In the genomic region with DNA sequence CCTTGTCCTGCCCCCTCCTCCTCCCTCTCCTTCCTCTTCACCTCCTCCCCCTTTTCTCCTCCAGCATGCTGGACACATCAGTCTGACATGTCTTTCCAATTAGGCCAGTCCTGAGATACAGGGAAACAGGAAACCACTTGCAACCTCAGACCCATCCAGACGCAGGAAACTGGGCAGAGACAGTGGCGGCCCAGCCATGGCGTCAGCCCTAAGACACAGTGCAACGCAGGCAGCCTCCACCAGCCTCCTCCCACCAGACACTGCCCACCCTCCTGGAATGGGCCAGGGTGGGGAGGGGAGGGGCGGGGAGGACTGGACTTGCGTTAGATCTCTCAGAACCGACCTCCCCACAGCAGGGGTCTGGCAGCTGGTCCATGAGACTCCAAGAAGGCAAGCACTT, we compare ENCODE assay signal across 13 mouse cellular contexts.
DNase-seq lines count a peak whose midpoint lies in the region; ATAC-seq and TF ChIP-seq lines count a peak whose summit lies in the region.
"Had no signal": no experiment of that assay in that cellular context is flagged by ENCODE, and none has a peak within 500 bp of the region (broad histone marks: within the 10 kb centered on the region; RNA-seq: fewer than 3 reads in every experiment).

No protein-coding gene starts in this region.

- TF ChIP-seq EP300 in lung, postnatal 0 days (IDR thresholded peaks at IDR 0.05): no peak

- TF ChIP-seq CTCF in lung, postnatal 0 days (IDR thresholded peaks at IDR 0.05): no peak

- no peak overlapping the region for H3K9ac ChIP-seq in lung, postnatal 0 days (replicated peaks; ENCODE audit: low read depth)
- H3K9ac ChIP-seq in embryonic facial prominence, embryonic 13.5 days: no peak overlapping the region
- H3K9ac ChIP-seq: forebrain, embryonic 15.5 days; neural tube, embryonic 12.5 days had no signal

- no peaks in the 10 kb centered on the region for H3K27me3 ChIP-seq in lung, postnatal 0 days (replicated peaks; ENCODE audit: insufficient read depth, low read length)
- H3K27me3 ChIP-seq in embryonic facial prominence, embryonic 13.5 days: no peaks in the 10 kb centered on the region
- H3K27me3 ChIP-seq: forebrain, embryonic 15.5 days; neural tube, embryonic 12.5 days had no signal

- no peaks in the 10 kb centered on the region for H3K36me3 ChIP-seq in lung, postnatal 0 days (ENCODE audit: insufficient read depth, low read length)
- H3K36me3 ChIP-seq in embryonic facial prominence, embryonic 13.5 days: no peaks in the 10 kb centered on the region
- H3K36me3 ChIP-seq: forebrain, embryonic 15.5 days; neural tube, embryonic 12.5 days had no signal

- H3K4me2 ChIP-seq in lung, postnatal 0 days (replicated peaks; ENCODE audit: low read depth, low read length): no peak overlapping the region
- no peak overlapping the region for H3K4me2 ChIP-seq in embryonic facial prominence, embryonic 13.5 days
- H3K4me2 ChIP-seq: forebrain, embryonic 15.5 days; neural tube, embryonic 12.5 days had no signal

- 14% methylated on average over 6 of the region's 7 CpGs for WGBS in lung, postnatal 0 days
- WGBS in embryonic facial prominence, embryonic 13.5 days: 17% methylated on average over 7 of the region's 7 CpGs

- H3K27ac ChIP-seq in lung, postnatal 0 days (ENCODE audit: low read length): no peak overlapping the region
- peak overlapping the region; percentile 40; the same call in 1 of the 2 replicates for H3K27ac ChIP-seq in embryonic facial prominence, embryonic 13.5 days
- H3K27ac ChIP-seq: forebrain, embryonic 15.5 days; neural tube, embryonic 12.5 days had no signal

- H3K4me3 ChIP-seq in lung, postnatal 0 days (ENCODE audit: low read depth, low read length): no peak overlapping the region
- no peak overlapping the region for H3K4me3 ChIP-seq in embryonic facial prominence, embryonic 13.5 days
- H3K4me3 ChIP-seq: forebrain, embryonic 15.5 days; neural tube, embryonic 12.5 days had no signal

- H3K9me3 ChIP-seq in lung, postnatal 0 days (ENCODE audit: low read length): no peaks in the 10 kb centered on the region
- no peaks in the 10 kb centered on the region for H3K9me3 ChIP-seq in embryonic facial prominence, embryonic 13.5 days
- H3K9me3 ChIP-seq: forebrain, embryonic 15.5 days; neural tube, embryonic 12.5 days had no signal

- H3K4me1 ChIP-seq in lung, postnatal 0 days (ENCODE audit: insufficient read depth, low read depth, low read length): no peaks in the 10 kb centered on the region
- H3K4me1 ChIP-seq in embryonic facial prominence, embryonic 13.5 days: peaks cover 56% of the 10 kb centered on the region

- DNase-seq in heart, postnatal 4 days: peak; percentile 19
- DNase-seq in heart, adult 11 months: no peak
- DNase-seq in lung, postnatal 0 days (ENCODE audit: low spot score): no peak
- DNase-seq in lung, postnatal 36 days: no peak
- peak; percentile 28 for DNase-seq in retina, embryonic 14.5 days (ENCODE audit: low spot score)
- DNase-seq in right cerebral cortex, adult 2 months (ENCODE audit: low spot score in 2 of 2): no peak
- DNase-seq: cerebellum, adult 18-20 months; thymus, postnatal 4 days had no signal

- peak; percentile 43; the same call in 1 of the 2 replicates for ATAC-seq in lung, postnatal 0 days
- ATAC-seq in embryonic facial prominence, embryonic 13.5 days (ENCODE audit: insufficient number of reproducible peaks, insufficient read depth, low FRiP score, low TSS enrichment, low read depth): peak; percentile 72
- ATAC-seq in frontal cortex, adult (ENCODE audit: low TSS enrichment): no peak
- ATAC-seq: forebrain, embryonic 15.5 days; inflammation-experienced regulatory T-cells, adult 6 months had no signal

Comparison
In these comparisons a context has a peak if more than half of its experiments do, and no peak if none do; other contexts are left out.
1. DNase-seq: peak in heart, postnatal 4 days (single experiment) and retina, embryonic 14.5 days (single experiment); none in heart, adult 11 months (single experiment), lung, postnatal 0 days (single experiment), lung, postnatal 36 days (single experiment) and right cerebral cortex, adult 2 months (0 of 2).